13 mouse cellular contexts compared by ENCODE assay signal in the genomic region with DNA sequence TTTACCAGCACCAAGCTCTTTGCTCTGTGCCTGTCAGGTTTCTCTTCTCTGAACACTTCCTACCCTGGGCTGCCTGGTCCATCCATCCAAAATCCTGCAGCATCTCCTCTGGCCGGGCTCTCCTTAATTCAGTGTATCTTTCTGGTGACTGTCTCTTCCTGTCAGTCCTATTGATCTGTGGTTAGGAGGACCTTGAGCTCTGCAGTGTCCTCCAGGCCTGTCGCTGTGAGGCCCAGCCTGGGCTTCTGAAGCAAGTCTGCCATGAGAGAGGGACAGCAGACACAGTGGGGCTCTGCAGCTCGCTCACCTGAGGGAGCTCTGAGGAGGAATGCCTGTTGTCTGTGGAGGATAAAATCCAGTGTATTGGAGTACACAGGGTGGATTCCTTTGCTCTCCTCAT. TPM values are rescaled to one million over a fixed set of nuclear protein-coding genes. Genes with fewer than 3 reads are reported as not detected.
DNase-seq lines count a peak whose midpoint lies in the region; ATAC-seq and TF ChIP-seq lines count a peak whose summit lies in the region.
"Had no signal": no experiment of that assay in that cellular context is flagged by ENCODE, and none has a peak within 500 bp of the region (broad histone marks: within the 10 kb centered on the region; RNA-seq: fewer than 3 reads in every experiment).

No protein-coding gene starts in this region.

- DNase-seq in adrenal gland, adult 8-10 months = peak; percentile 49
- DNase-seq in adrenal gland, adult 18-20 months (ENCODE audit: low spot score in 2 of 2) = no peak
- DNase-seq in kidney, postnatal 10 days = no peak
- DNase-seq in liver, embryonic 13.5 days = no peak
- DNase-seq in layer of hippocampus, adult 11-12 months (ENCODE audit: low spot score) = no peak
- DNase-seq in heart, adult 9 months (ENCODE audit: low spot score in 2 of 2) = no peak
- DNase-seq: cerebellum, adult 11-12 months; kidney, postnatal 25 days; retina, postnatal 1 day; spleen, adult 18-20 months had no signal

- WGBS in kidney, embryonic 15.5 days = 96% methylated on average over 3 of the region's 3 CpGs
- WGBS in liver, embryonic 13.5 days (ENCODE audit: insufficient replicate concordance) = 74% methylated on average over 3 of the region's 3 CpGs

- no peaks in the 10 kb centered on the region for H3K27me3 ChIP-seq in kidney, embryonic 15.5 days
- H3K27me3 ChIP-seq in E14TG2a.4 (ENCODE audit: insufficient read depth, low read length) = no peaks in the 10 kb centered on the region
- H3K27me3 ChIP-seq in liver, embryonic 13.5 days = no peaks in the 10 kb centered on the region
- H3K27me3 ChIP-seq: neural tube, embryonic 13.5 days had no signal

- H3K36me3 ChIP-seq in kidney, embryonic 15.5 days = peaks cover 20% of the 10 kb centered on the region
- peaks cover 30% of the 10 kb centered on the region for H3K36me3 ChIP-seq in E14TG2a.4 (ENCODE audit: insufficient read depth, low read length)
- H3K36me3 ChIP-seq in liver, embryonic 13.5 days = peaks cover 27% of the 10 kb centered on the region

- no peak overlapping the region for H3K9ac ChIP-seq in kidney, embryonic 15.5 days
- H3K9ac ChIP-seq in liver, embryonic 13.5 days = peak overlapping the region; percentile 22

- TF ChIP-seq CTCF in E14TG2a.4 (conservative IDR thresholded peaks at IDR 0.05; ENCODE audit: low read length) = no peak

- no peak overlapping the region for H3K4me3 ChIP-seq in kidney, embryonic 15.5 days (replicated peaks)
- H3K4me3 ChIP-seq in E14TG2a.4 (replicated peaks; ENCODE audit: low read length) = peak overlapping the region; percentile 99
- H3K4me3 ChIP-seq in liver, embryonic 13.5 days (replicated peaks) = peak overlapping the region; percentile 89

- H3K27ac ChIP-seq in kidney, embryonic 15.5 days = no peak overlapping the region
- no peak overlapping the region for H3K27ac ChIP-seq in liver, embryonic 13.5 days
- H3K27ac ChIP-seq: neural tube, embryonic 13.5 days had no signal

- H3K9me3 ChIP-seq in kidney, embryonic 15.5 days (replicated peaks) = 0 out of 2 replicates have a peak, but pooled peaks cover 2% of the 10 kb centered on the region
- H3K9me3 ChIP-seq in E14TG2a.4 (ENCODE audit: low read length) = no peaks in the 10 kb centered on the region
- H3K9me3 ChIP-seq in liver, embryonic 13.5 days (replicated peaks) = no peaks in the 10 kb centered on the region
- H3K9me3 ChIP-seq: neural tube, embryonic 13.5 days had no signal

- H3K4me2 ChIP-seq in kidney, embryonic 15.5 days = 0 out of 2 replicates have a peak overlapping the region, but pooled peaks have one; percentile 81
- H3K4me2 ChIP-seq in liver, embryonic 13.5 days = peak overlapping the region; percentile 95

- no peak for ATAC-seq in kidney, embryonic 15.5 days (replicated peaks; ENCODE audit: low FRiP score)
- no peak for ATAC-seq in liver, embryonic 13.5 days (ENCODE audit: low read depth)

- peaks cover 20% of the 10 kb centered on the region for H3K4me1 ChIP-seq in kidney, embryonic 15.5 days
- H3K4me1 ChIP-seq in E14TG2a.4 (replicated peaks; ENCODE audit: low read depth, low read length) = peaks cover 51% of the 10 kb centered on the region
- H3K4me1 ChIP-seq in liver, embryonic 13.5 days (replicated peaks) = peaks cover 45% of the 10 kb centered on the region

RNA-seq across cellular contexts. Expression of a gene that starts 1.9 kb away (rescaled TPM):
- total RNA-seq in adrenal gland, adult 8-10 months (2022) = 10 to 100 TPM; 45.0 to 51.0 (median 50.0) TPM
- total RNA-seq in adrenal gland, adult 18-20 months (2021) = 10 to 100 TPM; 45.7 to 52.2 TPM
- polyA plus RNA-seq in kidney, embryonic 15.5 days (2015; fragmentation: Nextera tagmentation; extraction: Ambion mirVana) = 47.1 and 47.9 TPM in 2 replicates
- polyA plus RNA-seq in liver, embryonic 13.5 days (2015; fragmentation: Nextera tagmentation; extraction: Ambion mirVana) = 27.4 and 28.1 TPM in 2 replicates

RNA-seq across cellular contexts. Expression of a gene that starts 15.7 kb away (rescaled TPM):
- 10 to 100 TPM in 1 of 4 experiments, 1 to 10 TPM in 3; 5.0 to 10.9 (median 7.5) TPM for total RNA-seq in adrenal gland, adult 8-10 months (2022)
- total RNA-seq in adrenal gland, adult 18-20 months (2021) = 10 to 100 TPM in 1 of 2 experiments, 1 to 10 TPM in 1; 5.4 to 12.2 TPM
- polyA plus RNA-seq in kidney, embryonic 15.5 days (2015; fragmentation: Nextera tagmentation; extraction: Ambion mirVana) = 1.9 and 4.6 TPM in 2 replicates
- 21.6 and 26.2 TPM in 2 replicates for polyA plus RNA-seq in liver, embryonic 13.5 days (2015; fragmentation: Nextera tagmentation; extraction: Ambion mirVana)
- polyA plus RNA-seq: neural tube, embryonic 13.5 days had no signal

RNA-seq across cellular contexts. Expression of a gene that starts 50.5 kb away (rescaled TPM):
- total RNA-seq in adrenal gland, adult 8-10 months (2022) = 10 to 100 TPM; 13.8 to 20.3 (median 14.8) TPM
- 10 to 100 TPM; 10.5 to 11.8 TPM for total RNA-seq in adrenal gland, adult 18-20 months (2021)
- polyA plus RNA-seq in kidney, embryonic 15.5 days (2015; fragmentation: Nextera tagmentation; extraction: Ambion mirVana) = 18.5 and 19.1 TPM in 2 replicates
- polyA plus RNA-seq in liver, embryonic 13.5 days (2015; fragmentation: Nextera tagmentation; extraction: Ambion mirVana) = 10.1 and 10.6 TPM in 2 replicates
